Mouse (Mus musculus) limb, embryonic 13.5 days (tissue): ENCODE data around the gene Hps4. TPM values are rescaled to one million over a fixed set of nuclear protein-coding genes. Genes with fewer than 3 reads are reported as not detected.

Source experiments
- ATAC-seq: fragments of 200-750 bp; cut with Nextera tagmentation; 2 replicates; pipeline ENCODE4 v1.8.0; 2017; ENCODE audit warnings: low read depth, moderate number of reproducible peaks, moderate TSS enrichment; ENCODE audit not compliant: low FRiP score
- H3K27ac ChIP-seq: fragments of 300-500 bp; sonication (generic); 2 replicates; pipeline ENCODE4 v1.5.1; 2015; ENCODE audit warnings: inconsistent platforms, mild to moderate bottlenecking, moderate library complexity
- H3K27me3 ChIP-seq: fragments of 300-500 bp; sonication (generic); 2 replicates; pipeline ENCODE4 v1.6.1; 2015; ENCODE audit warnings: mild to moderate bottlenecking, inconsistent platforms
- H3K36me3 ChIP-seq: fragments of 300-500 bp; sonication (generic); 2 replicates; pipeline ENCODE4 v1.6.1; 2015; ENCODE audit warnings: inconsistent platforms, mild to moderate bottlenecking, moderate library complexity
- H3K4me1 ChIP-seq: fragments of 300-500 bp; sonication (generic); 2 replicates; pipeline ENCODE4 v1.6.1; 2015; ENCODE audit warnings: inconsistent platforms
- H3K4me2 ChIP-seq: fragments of 300-500 bp; sonication (generic); replicated peaks from 2 replicates; pipeline ENCODE4 v1.6.1; 2015; ENCODE audit warnings: inconsistent platforms, mild to moderate bottlenecking, moderate library complexity
- H3K4me3 ChIP-seq: fragments of 300-500 bp; sonication (generic); 2 replicates; pipeline ENCODE4 v1.5.1; 2015; ENCODE audit warnings: moderate library complexity, mild to moderate bottlenecking, inconsistent platforms
- H3K9ac ChIP-seq: fragments of 300-500 bp; sonication (generic); 2 replicates; pipeline ENCODE4 v1.6.1; 2015; ENCODE audit warnings: mild to moderate bottlenecking, inconsistent platforms
- H3K9me3 ChIP-seq: fragments of 300-500 bp; sonication (generic); 2 replicates; pipeline ENCODE4 v1.6.1; 2016; ENCODE audit warnings: inconsistent platforms
- WGBS: fragments of 180-500 bp; shearing (Covaris S2); methylation state at CpG from one replicate; pipeline ENCODE4 v1.1.7; 2015; 5-methylcytosine and 5-hydroxymethylcytosine counted together
- polyA plus RNA-seq: library from polyadenylated mRNA; unstranded; fragments of >200 nt; fragmentation: Nextera tagmentation; extraction: Ambion mirVana; gene quantifications from 2 replicates; pipeline ENCODE4 v1.2.1, GENCODE M21; 2015

The Hps4 gene
- polyA plus RNA-seq, 1 experiment from 2014 or later, result 43.6 TPM

- Histone ChIP-seq H3K9me3 (peaks cover 5% of the 10 kb centered on the region; the same call in 1 of the 2 replicates), H3K36me3 (no peaks in the 10 kb centered on the region), H3K27ac (no peak overlapping the region), H3K4me2 (no peak overlapping the region), H3K27me3 (peaks cover 9% of the 10 kb centered on the region), H3K9ac (no peak overlapping the region), H3K4me3 (no peak overlapping the region), H3K4me1 (no peaks in the 10 kb centered on the region)
- no peak for ATAC-seq
- 75% methylated on average over 4 of the region's 4 CpGs for WGBS
Measured at GRCm38 (mm10) chr5:112418023-112418422, 75.1 kb downstream of the Hps4 start.

GRCm38 (mm10) chr5:112419535-112419934, 76.7 kb downstream of the Hps4 start:
- Histone ChIP-seq H3K36me3 (no peaks in the 10 kb centered on the region), H3K27ac (no peak overlapping the region), H3K27me3 (peaks cover 18% of the 10 kb centered on the region), H3K4me1 (no peaks in the 10 kb centered on the region), H3K4me3 (no peak overlapping the region), H3K9ac (no peak overlapping the region), H3K4me2 (no peak overlapping the region; the same call in 1 of the 2 replicates), H3K9me3 (no peaks in the 10 kb centered on the region)
- ATAC-seq, result no peak
- 29% methylated on average over 12 of the region's 12 CpGs for WGBS

- ATAC-seq, result no peak
- Histone ChIP-seq H3K9me3 (no peaks in the 10 kb centered on the region), H3K4me1 (peaks cover 8% of the 10 kb centered on the region), H3K27ac (no peak overlapping the region), H3K36me3 (no peaks in the 10 kb centered on the region), H3K4me3 (no peak overlapping the region), H3K9ac (no peak overlapping the region), H3K27me3 (peaks cover 36% of the 10 kb centered on the region), H3K4me2 (no peak overlapping the region)
- WGBS, result 84% methylated on average over 7 of the region's 7 CpGs
Measured at GRCm38 (mm10) chr5:112426635-112427034, 83.8 kb downstream of the Hps4 start.

- no peak overlapping the region for H3K27ac ChIP-seq
- no peaks in the 10 kb centered on the region for H3K9me3 ChIP-seq
- no peak overlapping the region for H3K4me3 ChIP-seq
- no peak for ATAC-seq
- H3K4me2 ChIP-seq, result no peak overlapping the region
- peaks cover 8% of the 10 kb centered on the region for H3K4me1 ChIP-seq
- H3K27me3 ChIP-seq, result peaks cover 43% of the 10 kb centered on the region
- WGBS, result 46% methylated on average over 2 of the region's 2 CpGs
- no peaks in the 10 kb centered on the region for H3K36me3 ChIP-seq
- H3K9ac ChIP-seq, result no peak overlapping the region
Measured at GRCm38 (mm10) chr5:112427283-112427682, 84.4 kb downstream of the Hps4 start.

Other genes with a start within 250 kb of the Hps4 start
- gene Cryba4, start 90.6 kb upstream of the Hps4 start, polyA plus RNA-seq, result 0.98 and 1.1 TPM in 2 replicates
- 0.96 and 1.5 TPM in 2 replicates for gene Crybb1, start 87.3 kb upstream of the Hps4 start, polyA plus RNA-seq
- gene Tpst2, start 66.4 kb upstream of the Hps4 start, polyA plus RNA-seq, result 42.3 and 42.5 TPM in 2 replicates
- gene Tfip11, start 16.7 kb upstream of the Hps4 start, polyA plus RNA-seq, result 32.6 and 34.8 TPM in 2 replicates
- 47.8 and 51.5 TPM in 2 replicates for gene Srrd, start within 50 bp of the Hps4 start, polyA plus RNA-seq
- gene Gm6583, start 12.9 kb downstream of the Hps4 start, polyA plus RNA-seq, result 0.18 and 0.24 TPM in 2 replicates
- 19.1 and 23.7 TPM in 2 replicates for gene Asphd2, start 51.8 kb downstream of the Hps4 start, polyA plus RNA-seq
- gene Gm6588, start 106.3 kb downstream of the Hps4 start, polyA plus RNA-seq, result 0.08 TPM in 1 of 2 replicates, not detected in the other
- 0.25 and 0.40 TPM in 2 replicates for gene Sez6l, start 234.1 kb downstream of the Hps4 start, polyA plus RNA-seq